Mouse (Mus musculus): ENCODE data around the gene March10. TPM values are rescaled to one million over a fixed set of nuclear protein-coding genes. Genes with fewer than 3 reads are reported as not detected.

Gene March10
- total RNA-seq, 4 experiments from 2014 or later, result not detected

DNA sequence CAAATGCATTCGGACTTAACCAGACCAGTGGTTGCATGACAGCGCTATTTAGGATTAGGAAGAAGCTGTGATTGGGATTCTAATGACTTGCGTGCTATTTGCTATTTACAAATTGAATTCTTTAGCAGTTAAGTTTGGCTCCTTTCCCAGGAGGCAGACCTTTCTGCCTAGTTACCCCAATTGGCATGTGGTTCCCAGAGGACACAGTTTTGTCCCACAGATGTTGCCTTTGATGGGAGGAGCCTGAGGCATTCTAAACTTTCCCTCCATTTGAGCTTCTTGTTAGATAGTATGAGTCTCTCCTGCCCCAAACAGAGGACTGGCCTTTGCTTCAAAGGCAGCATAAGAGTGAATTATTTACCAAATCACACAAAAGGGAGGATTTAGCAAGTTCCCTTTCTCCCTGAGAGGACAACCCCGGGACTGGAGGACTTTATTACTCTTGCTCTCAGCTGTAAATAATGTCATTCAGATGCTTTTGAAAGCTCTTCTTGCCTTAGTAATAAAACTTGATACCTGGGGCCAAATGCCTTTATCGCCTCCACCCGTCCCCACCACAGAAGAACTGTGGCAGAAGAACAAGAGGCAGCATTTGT, 48.6 kb downstream of the March10 start:
- DNase-seq (ENCODE audit: low spot score), result no peak

DNA sequence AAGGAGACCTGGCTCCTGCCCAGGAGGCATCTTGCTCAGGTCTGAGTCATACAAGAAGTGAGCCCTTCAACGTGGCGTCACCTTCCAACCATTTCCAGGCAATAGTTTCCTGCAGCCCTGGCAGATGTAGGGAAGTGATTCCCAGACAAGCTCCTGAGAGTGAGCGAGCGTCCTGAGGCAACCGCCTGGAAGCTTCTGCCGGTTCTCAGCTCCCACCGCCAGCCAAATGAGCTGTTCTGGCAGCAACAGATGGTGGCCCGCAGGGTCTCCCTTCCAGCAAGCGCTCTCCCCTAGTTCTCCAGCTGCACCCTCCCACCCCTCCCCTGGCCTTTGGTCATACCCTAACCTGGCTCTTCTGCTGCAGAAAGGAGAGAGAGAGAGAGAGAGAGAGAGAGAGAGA, 54.2 kb downstream of the March10 start:
- no peak for DNase-seq (ENCODE audit: low spot score)

DNA sequence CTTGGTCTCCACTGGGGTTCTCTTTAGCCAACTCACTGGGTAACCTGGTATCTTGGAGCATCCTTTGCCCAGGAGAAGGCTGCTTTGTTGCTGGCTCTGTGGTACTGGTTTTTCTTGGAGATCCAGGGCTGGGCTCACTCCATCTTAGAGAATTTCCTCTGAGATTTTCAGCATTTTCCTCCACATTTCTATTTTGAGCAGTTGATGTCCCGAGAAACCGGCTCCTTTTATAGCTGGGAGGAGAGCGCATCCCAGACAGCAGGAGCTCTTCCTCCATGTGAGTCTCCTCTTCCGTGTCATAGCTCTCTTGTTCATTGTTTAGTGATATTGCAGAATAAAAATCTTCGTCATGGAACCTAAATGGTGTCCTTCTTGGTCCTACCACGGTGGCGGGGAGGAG, 66.2 kb downstream of the March10 start:
- no peak for DNase-seq (ENCODE audit: low spot score)

DNA sequence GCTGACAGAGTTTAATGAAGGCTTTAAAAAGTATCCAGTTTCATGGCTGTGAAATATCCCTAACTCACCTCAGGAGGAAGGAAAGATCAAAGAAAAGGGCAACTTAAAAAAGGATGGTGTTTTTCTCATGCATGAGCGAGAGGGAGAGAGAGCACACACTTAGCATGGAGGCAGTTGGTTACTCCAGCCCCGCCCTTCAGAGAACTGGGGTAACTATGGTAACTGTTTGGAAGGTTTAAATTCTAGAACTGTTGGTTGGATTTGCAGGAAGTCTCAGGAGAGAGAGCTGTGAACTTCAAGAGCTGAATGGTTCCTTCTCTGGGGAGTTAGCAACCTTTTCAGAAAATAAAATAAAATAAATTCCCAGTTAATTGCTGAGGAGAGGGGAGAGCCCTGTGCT, 67.9 kb downstream of the March10 start:
- no peak for DNase-seq (ENCODE audit: low spot score)

DNA sequence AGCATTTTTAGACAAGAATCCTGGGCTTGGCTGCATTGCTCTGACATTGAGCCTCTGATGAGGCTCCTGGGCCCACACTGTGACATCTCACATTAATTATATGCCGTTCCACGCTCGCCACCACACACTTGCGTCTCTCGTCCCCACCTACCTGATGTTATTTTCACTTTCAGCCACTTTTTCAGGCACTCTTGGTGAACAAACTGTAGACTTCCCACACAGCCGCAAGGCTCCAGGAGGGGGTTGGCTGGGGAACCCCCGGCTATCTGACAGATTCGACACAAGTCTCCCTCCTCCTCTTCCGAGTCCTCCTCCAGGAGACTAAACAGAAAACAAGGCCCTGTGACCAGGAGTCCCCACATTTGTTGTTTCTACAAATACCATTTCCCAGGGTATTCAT, 71.3 kb downstream of the March10 start:
- DNase-seq (ENCODE audit: low spot score), result no peak

DNA sequence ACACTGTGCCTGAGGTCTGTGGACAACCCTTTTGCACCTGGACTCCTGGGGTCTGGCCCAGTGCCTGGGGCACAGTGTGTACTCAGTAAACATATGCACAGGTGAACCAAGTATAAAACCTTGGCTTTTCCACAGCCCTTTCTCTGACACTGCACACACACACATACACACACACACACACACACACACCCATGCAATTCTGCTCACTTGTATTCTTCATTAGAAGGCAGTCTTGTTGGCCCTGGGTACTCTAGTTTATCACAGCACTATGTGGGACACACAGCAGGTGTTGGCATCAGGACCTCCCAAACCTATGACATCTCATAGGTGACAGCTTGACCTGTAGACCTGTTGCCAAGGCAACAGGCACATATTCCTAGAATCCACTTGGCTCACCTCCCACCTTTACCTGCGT, 80.7 kb downstream of the March10 start:
- no peak for DNase-seq (ENCODE audit: low spot score)

DNA sequence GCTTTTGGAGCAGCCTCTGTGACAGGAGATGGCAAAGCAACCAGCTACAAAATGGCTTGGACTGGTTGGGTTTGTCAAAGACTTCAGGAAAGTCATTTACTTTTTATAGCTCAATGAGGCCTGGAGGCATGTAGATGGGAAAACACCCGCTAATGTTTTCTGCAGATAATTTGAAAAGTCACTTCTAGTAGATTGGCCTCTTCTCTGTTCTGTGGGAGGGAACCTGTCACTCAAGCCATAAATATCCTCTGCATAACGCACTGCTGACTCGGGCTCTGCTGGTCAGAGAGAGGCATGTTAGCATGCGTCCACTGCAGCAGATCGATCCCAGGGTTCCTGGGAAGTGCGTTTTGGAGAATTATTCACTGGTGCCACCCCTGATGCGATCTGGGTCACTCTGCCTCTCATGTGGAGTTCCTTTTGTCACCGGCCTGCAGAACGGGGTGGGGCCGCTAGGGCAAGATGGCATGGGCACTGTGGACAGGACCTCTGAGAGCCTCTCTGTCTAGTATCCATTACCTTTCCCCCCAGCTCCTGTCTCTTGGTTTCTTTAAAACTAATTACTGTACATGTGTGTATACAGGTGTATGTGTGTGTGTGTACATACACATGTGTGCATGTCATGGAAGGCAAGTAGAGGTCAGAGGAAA, 81.9 kb downstream of the March10 start:
- DNase-seq (ENCODE audit: low spot score), result no peak

DNA sequence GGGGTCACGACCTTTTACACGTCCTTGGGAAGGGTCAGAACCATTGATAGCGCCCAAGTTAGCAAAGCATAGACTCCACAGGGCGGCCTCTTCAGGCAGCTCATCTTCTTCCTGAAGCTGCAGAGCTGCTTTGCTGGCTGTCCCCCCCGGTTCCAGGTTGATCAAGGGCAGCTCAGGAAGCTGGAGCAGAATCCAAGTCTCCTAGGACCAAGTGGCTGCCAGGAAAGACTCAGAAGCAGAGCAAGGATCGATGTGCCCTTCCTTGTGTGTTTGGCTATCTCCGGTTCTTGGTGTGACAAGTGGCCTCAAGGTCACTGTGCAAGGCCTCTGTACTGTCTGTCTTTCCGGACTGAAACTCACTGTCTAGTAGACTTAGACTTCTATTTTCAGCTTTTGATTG, 82.7 kb downstream of the March10 start:
- no peak for DNase-seq (ENCODE audit: low spot score)

DNA sequence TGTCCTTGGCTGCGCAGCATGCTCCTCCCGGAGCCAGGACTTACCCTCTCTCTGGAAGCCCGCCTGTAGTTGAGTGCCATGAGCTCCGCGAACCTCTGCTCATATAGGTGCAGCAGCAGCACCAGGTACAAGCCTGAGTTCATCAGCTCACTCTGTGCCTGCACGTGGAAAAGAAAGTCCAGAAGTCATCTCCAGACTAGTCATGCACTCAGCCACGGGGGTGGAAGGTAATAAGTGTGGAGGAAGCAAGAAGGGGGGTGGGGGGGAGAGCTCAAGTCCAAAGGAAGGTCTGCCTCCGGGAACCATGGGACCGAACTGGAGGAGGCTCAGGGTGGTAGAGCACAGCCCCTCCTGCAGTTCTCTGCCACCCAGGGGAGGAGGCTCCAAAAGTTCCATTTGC, 84.7 kb downstream of the March10 start:
- no peak for DNase-seq (ENCODE audit: low spot score)

DNA sequence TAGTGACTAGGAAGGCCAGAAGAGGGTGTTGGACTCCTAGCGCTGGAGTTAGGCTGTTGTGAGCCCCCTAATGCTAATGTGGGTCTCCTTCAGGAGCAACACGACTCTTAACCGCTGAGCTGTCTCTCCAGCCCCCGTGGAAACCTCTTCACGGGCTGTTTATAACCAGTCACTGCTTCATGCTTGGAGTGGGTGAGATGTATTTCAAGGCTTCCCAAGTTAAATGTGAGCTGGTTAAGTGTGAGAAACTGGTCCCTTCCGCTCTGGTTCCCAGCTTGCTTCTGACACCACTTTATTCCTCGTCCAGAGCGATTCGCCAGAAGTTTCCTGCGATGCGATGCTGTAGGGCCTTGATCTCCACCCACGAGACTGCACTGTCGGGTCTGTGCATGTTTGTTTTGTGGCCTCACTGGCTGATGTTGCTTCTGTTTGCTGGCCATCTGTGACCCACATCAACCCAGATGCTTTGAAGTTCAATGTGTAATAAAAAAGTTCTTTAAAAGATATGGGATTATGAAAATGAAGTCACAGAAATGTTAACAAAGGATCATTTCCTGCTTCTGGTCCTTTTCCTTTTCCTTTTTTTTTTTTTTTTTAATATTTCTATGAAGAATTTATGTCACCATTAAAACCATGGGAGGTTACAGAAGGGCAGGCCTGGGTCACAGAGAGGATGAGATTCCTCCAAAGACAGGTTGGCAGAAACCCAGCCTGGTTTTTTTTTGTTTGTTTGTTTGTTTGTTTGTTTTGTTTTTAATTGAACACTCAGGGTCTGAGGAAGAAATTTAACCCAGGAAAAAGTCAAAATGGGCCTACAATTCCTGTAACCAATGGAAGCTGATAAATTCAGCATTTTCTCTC, 86.8 kb downstream of the March10 start:
- DNase-seq (ENCODE audit: low spot score), result no peak

DNA sequence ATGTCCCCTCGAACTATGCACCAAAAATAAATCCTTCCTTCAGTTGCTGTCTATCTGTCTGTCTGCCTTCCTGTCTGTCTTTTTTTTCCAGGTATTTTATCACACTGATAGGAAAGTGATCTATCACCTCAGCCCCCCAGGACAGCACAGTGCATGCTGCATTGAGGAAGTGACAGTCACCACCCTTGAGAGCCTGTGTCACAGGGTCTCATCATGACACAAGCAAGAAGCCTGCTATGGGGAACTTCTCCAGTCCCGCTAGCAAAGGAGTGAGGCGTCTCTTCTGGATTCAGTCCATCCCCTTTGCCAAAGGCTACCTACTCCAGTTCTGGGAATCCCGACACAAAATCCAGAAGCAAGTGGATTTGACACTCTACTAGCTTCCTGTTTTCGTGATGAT, 87.7 kb downstream of the March10 start:
- DNase-seq (ENCODE audit: low spot score), result no peak

DNA sequence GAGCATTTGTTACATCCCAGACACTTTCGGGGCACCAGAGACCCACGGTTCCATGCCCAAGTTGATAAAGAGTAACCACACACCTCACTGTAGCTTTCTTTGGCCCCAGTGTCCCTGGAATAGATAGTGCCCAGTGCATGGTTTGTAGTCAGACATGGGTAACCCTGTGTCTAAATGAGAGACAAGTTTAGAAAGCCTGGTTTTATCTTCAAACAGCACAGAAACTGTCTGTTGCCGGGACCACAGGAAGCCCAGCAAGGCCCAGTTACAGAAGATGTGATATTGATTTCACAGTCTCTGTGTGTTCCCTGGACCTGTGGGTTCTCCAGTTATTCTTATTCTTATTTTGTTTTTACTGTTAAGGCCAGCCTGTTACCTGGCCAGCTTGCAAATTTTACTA, 89.4 kb downstream of the March10 start:
- no peak for DNase-seq (ENCODE audit: low spot score)

DNA sequence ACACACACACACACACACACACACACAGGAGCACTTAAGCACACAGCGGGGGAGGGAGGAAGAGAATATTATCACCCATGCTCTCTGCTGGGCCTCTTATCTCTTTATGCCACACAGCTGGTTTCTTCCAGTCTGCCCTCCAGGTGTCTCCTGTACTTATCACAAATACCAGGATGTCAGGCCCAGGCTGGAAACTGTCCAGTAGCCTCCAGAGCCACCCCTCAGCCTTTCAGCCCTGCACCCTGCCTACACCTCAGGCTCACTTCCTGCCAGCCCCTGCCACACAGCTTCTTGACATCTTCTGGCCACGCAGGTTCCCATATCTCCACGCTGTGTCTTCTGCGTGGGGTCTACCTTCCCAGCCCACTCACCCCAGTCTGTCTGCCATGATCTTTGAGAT, 90.5 kb downstream of the March10 start:
- DNase-seq (ENCODE audit: low spot score), result no peak

DNA sequence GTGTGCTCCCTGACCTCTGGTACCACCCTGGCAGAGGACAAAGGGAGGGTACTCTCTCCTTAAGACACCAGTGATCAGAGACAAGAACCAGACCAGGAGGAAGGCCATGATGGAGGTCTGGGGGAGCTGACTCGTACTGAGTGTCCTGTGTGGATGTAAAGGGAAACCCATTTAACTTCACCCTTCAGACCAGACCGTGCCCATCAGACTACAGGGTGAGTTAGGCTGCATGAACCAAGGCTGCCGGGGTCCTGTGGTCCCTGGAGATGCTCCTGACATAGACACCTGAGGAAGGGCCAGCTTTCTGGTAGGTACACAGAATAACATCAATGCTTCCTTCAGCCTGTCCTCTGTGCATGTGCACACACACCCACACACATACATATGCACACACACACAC, 90.9 kb downstream of the March10 start:
- DNase-seq (ENCODE audit: low spot score), result no peak

DNA sequence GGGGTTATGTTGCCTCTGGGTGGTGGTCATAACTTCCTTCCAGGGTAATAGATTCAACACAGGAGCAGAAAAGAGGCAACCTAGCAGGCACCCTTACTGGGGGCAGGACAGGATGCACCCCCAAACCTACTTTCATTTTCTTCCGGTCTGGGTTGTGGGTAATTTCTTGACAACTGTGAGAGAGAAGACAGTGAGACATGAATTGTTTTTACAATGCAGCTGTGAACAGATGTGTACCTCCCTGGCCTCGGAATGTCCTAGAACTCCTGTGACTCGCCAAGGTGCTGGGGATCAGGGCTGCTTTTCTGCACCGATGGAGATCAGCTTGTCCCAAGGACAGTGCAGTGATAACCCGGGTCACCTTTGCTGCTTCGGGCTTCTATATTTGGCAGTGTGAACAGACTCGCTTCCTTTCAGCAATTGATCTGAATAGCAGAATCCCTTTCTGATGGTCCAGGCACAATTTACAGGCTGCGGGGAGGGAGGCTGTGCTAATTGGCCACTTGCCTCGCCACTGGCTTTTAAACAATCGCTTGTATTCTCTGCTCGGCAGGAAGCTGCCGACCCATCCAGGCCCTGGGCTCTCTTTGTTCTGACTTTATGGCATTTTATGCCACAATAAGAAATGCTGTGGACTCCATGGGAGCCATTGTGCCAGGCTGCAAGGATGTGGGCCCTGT, 92.0 kb downstream of the March10 start:
- peak; percentile 71 for DNase-seq (ENCODE audit: low spot score)

DNA sequence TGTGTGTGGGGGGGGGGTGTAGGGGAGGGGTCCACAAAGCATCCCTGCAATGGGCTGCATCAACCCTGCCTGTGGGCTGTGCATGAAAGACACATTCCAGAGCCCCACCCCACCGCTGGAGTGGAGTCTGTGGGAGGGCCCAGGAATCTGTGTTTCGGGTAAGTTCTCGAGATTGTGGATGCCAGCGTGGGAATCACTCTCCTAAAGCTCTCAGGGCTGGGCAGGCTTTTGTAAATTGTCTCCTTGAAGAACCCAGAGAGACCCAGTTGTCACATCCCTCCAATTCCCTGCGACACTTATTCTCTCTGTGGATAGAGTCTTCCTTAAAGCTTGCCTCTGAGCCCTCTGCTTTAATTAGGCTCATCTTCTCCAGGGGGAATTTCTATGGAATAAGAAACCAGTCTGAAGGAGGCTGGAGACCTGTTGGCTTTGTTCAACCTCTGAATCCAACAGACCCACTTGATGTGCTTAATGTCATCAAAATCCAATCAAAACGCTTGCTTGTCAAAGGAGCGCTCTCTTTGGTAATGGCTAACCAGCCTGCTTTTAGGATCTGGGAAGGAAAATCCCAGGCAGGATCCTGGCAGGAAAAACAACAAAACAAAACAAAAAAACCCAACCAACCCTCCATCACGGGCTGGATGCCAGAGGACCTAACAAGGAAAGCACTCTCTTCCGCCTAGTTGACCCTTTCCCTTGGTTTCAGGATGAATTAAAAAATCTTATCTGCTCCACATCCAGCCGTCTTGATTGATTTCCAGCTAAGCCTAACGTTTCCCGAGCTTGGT, 92.7 kb downstream of the March10 start:
- DNase-seq (ENCODE audit: low spot score), result peak; percentile 68

DNA sequence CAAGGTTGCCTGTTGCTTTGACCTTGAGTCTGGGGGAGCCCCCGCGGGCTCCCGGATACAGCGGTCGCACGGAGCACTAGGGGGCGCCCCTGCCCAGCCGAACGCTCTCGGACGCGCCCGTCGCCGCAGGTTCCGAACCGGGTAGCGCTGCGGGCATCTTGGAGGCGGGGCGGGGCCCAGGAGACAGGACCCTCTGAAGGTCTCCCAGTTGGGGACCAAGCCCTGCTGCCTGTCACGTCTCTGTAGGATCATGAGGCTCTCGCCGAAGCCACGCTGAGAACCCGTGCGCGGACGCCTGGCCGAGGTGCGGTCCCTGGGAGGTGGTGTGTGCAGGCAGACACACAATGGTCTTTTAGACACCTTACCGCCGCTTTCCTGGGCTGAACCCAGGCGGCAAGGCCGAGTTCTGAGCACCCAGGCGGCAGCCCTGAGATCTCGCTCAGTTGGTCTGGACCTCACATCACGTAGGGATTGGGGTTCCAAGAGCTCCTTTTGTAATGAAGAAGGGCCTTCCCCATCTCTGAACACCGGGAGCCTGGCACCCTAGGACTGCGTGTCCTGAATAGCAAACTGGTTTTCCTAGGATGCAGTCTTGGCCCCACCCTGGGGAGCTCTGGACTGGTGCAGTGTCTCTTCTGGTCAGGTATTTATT, 93.5 kb downstream of the March10 start:
- DNase-seq (ENCODE audit: low spot score), result peak; percentile 74

DNA sequence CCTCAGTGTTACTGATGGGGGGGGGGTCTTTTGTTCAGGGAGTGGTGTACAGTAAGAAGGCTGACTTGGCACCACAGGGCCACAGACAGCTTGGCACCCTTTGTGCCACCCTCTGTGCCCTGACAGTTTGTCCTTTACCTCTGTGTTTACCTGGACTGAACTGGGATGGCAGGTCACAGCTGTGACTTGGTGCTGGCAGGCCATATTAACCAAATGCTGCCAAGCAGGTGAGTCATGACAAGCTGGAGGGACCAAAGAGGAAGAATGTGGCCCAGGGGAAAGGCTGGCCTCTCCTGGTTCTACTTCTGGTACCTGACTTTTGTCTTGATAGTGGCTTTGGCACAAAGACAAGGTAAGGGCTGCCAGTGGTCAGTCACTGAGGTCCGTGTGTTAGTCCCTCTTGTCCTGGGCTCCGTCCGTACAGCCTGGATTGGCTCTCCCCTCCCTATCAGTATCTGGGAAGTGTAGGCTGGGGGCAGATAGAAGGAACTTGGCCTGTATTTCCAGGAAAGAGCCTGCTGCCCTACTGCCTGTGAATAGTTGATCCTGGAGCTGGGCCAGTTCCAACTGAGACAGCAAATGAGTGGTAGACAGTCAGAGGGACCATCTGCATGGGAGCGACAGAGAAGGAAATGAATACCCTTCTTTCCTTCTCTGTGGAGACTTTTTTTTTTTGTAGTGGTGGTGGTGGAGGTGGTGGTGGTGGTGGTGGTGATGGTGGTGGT, 94.3 kb downstream of the March10 start:
- no peak for DNase-seq (ENCODE audit: low spot score)

DNA sequence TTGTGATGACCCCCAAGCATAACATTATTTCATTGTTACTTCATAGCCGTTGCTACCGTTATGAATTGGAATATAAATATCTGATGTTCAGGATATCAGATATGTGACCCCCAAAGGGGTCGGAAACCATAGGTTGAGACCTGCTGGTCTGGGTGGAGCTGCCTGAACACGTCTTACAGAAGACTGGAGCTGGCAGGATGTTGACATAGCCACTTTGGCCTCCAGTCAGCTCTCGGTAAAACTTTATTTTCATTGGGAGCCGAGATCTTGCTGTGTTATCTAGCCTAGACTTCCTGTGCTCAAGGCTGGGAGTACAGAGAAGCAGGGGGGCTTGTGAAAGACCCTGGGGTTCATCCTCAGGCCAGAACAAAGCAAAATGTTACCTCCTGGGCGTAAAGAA, 100.2 kb downstream of the March10 start:
- no peak for DNase-seq (ENCODE audit: low spot score)

DNA sequence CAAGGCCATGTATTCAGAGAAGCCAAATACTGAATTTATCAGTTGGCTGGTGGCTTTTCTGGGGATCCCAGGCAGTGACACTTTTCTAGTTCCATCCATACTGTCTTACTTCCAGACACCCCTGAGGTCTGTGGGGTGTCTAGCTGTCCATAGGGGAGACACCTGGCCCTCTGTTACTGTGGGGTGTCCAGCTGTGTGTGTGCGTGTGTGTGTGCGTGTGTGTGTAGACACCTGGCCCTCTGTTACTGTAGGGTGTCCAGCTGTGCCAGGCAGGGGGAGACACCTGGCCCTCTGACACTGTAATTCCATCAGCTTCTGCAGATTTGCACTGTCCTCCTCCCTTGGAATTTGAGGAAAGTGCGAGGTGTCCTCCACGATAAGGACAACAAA, 102.6 kb downstream of the March10 start:
- no peak for DNase-seq (ENCODE audit: low spot score)
